ENCODE assay signal across 8 mouse cellular contexts in genomic region chr9:41579107-41580014, GRCm38 (mm10).
DNase-seq lines count a peak whose midpoint lies in the region; ATAC-seq and TF ChIP-seq lines count a peak whose summit lies in the region.

No protein-coding gene starts in this region.

- ATAC-seq in embryonic facial prominence, embryonic 11.5 days (replicated peaks; ENCODE audit: insufficient number of reproducible peaks, low FRiP score, low TSS enrichment, low read depth) = peak; percentile 79
- peak; percentile 78 for ATAC-seq in midbrain, embryonic 13.5 days
- ATAC-seq in stomach, postnatal 0 days (ENCODE audit: low FRiP score, low TSS enrichment) = peak; percentile 60; the same call in 1 of the 2 replicates
- ATAC-seq in inflammation-experienced regulatory T-cells, adult 6 months = no peak

- WGBS in embryonic facial prominence, embryonic 11.5 days = 25% methylated on average over 13 of the region's 13 CpGs
- 30% methylated on average over 13 of the region's 13 CpGs for WGBS in heart, adult 2 months
- 11% methylated on average over 13 of the region's 13 CpGs for WGBS in midbrain, embryonic 13.5 days
- WGBS in stomach, postnatal 0 days = 25% methylated on average over 12 of the region's 13 CpGs

- H3K27me3 ChIP-seq in embryonic facial prominence, embryonic 11.5 days (ENCODE audit: control insufficient read depth, insufficient read depth, low read length) = no peaks in the 10 kb centered on the region
- no peaks in the 10 kb centered on the region for H3K27me3 ChIP-seq in heart, adult 2 months (ENCODE audit: control insufficient read depth, insufficient read depth, low read length)
- no peaks in the 10 kb centered on the region for H3K27me3 ChIP-seq in midbrain, embryonic 13.5 days
- no peaks in the 10 kb centered on the region for H3K27me3 ChIP-seq in stomach, postnatal 0 days (ENCODE audit: control insufficient read depth, insufficient read depth, low read length)

- DNase-seq in adrenal gland, postnatal 10 days = peak; percentile 68
- DNase-seq in embryonic facial prominence, embryonic 11.5 days (ENCODE audit: low spot score) = peak; percentile 91
- peak; percentile 51 to 71 for DNase-seq in heart, adult 2 months
- peak; percentile 31 for DNase-seq in kidney, adult 18-20 months
- DNase-seq in left cerebral cortex, postnatal 25 days (ENCODE audit: low spot score in 2 of 2) = peak; percentile 78 to 89
- peak; percentile 42 for DNase-seq in stomach, postnatal 0 days (ENCODE audit: low spot score)

- H3K4me2 ChIP-seq in embryonic facial prominence, embryonic 11.5 days (ENCODE audit: low read depth, low read length) = peak overlapping the region; percentile 36
- H3K4me2 ChIP-seq in midbrain, embryonic 13.5 days (replicated peaks) = peak overlapping the region; percentile 69
- H3K4me2 ChIP-seq in stomach, postnatal 0 days (replicated peaks; ENCODE audit: low read depth) = peak overlapping the region; percentile 48

- TF ChIP-seq CTCF in heart, adult 2 months (IDR thresholded peaks at IDR 0.05) = peak; percentile 73
- peak; percentile 78 for TF ChIP-seq CTCF in stomach, postnatal 0 days (IDR thresholded peaks at IDR 0.05; ENCODE audit: low read depth)

- no peaks in the 10 kb centered on the region for H3K4me1 ChIP-seq in embryonic facial prominence, embryonic 11.5 days (ENCODE audit: control insufficient read depth, insufficient read depth, low read length)
- no peaks in the 10 kb centered on the region for H3K4me1 ChIP-seq in heart, adult 2 months (ENCODE audit: control insufficient read depth, insufficient read depth, low read length)
- H3K4me1 ChIP-seq in midbrain, embryonic 13.5 days (replicated peaks) = peaks cover 41% of the 10 kb centered on the region
- no peaks in the 10 kb centered on the region for H3K4me1 ChIP-seq in stomach, postnatal 0 days (replicated peaks; ENCODE audit: control insufficient read depth, insufficient read depth)

- H3K79me2 ChIP-seq in heart, adult 2 months (replicated peaks; ENCODE audit: control insufficient read depth, insufficient read depth, low read length) = no peaks in the 10 kb centered on the region

- no peaks in the 10 kb centered on the region for H3K9me3 ChIP-seq in embryonic facial prominence, embryonic 11.5 days (replicated peaks; ENCODE audit: control insufficient read depth, low read length)
- H3K9me3 ChIP-seq in midbrain, embryonic 13.5 days = no peaks in the 10 kb centered on the region
- no peaks in the 10 kb centered on the region for H3K9me3 ChIP-seq in stomach, postnatal 0 days (ENCODE audit: control insufficient read depth, low read length)

- H3K36me3 ChIP-seq in embryonic facial prominence, embryonic 11.5 days (replicated peaks; ENCODE audit: control insufficient read depth, insufficient read depth, low read depth, low read length) = no peaks in the 10 kb centered on the region
- no peaks in the 10 kb centered on the region for H3K36me3 ChIP-seq in heart, adult 2 months (ENCODE audit: control insufficient read depth, insufficient read depth, low read length)
- no peaks in the 10 kb centered on the region for H3K36me3 ChIP-seq in midbrain, embryonic 13.5 days
- H3K36me3 ChIP-seq in stomach, postnatal 0 days (ENCODE audit: control insufficient read depth, insufficient read depth, low read length) = no peaks in the 10 kb centered on the region

- peak overlapping the region; percentile 98 for H3K27ac ChIP-seq in embryonic facial prominence, embryonic 11.5 days (replicated peaks; ENCODE audit: low read depth, low read length)
- peak overlapping the region; percentile 73 for H3K27ac ChIP-seq in heart, adult 2 months
- peak overlapping the region; percentile 99 for H3K27ac ChIP-seq in midbrain, embryonic 13.5 days
- peak overlapping the region; percentile 80 for H3K27ac ChIP-seq in stomach, postnatal 0 days (replicated peaks)

- intact Hi-C loops in heart, adult 2 months (cut with DNase I) = loop anchor here (1.0 to 5.0 kb wide), 3 partner anchors 105 to 372 kb away; no protein-coding TSS in a partner anchor
- intact Hi-C loops in left cerebral cortex, postnatal 25 days (cut with DNase I) = loop anchor here (1.0 to 5.0 kb wide), 6 partner anchors 105 to 371 kb away; no protein-coding TSS in a partner anchor

- peak; percentile 18; the same call in 1 of the 2 replicates for TF ChIP-seq POLR2A in heart, adult 2 months (IDR thresholded peaks at IDR 0.05; ENCODE audit: insufficient read depth, low read depth, low read length)

- H3K4me3 ChIP-seq in embryonic facial prominence, embryonic 11.5 days (ENCODE audit: low read depth, low read length) = peak overlapping the region; percentile 79
- H3K4me3 ChIP-seq in heart, adult 2 months = peak overlapping the region; percentile 40
- H3K4me3 ChIP-seq in midbrain, embryonic 13.5 days (replicated peaks) = peak overlapping the region; percentile 67
- peak overlapping the region; percentile 47 for H3K4me3 ChIP-seq in stomach, postnatal 0 days (ENCODE audit: low read depth, low read length)

- TF ChIP-seq EP300 in heart, adult 2 months (IDR thresholded peaks at IDR 0.05; ENCODE audit: insufficient read depth, low read depth, low read length) = no peak
- TF ChIP-seq EP300 in stomach, postnatal 0 days (optimal IDR thresholded peaks at IDR 0.05) = no peak

- peak overlapping the region; percentile 98 for H3K9ac ChIP-seq in embryonic facial prominence, embryonic 11.5 days (replicated peaks; ENCODE audit: low read length)
- peak overlapping the region; percentile 64; the same call in 1 of the 2 replicates for H3K9ac ChIP-seq in heart, adult 2 months (ENCODE audit: low read depth, low read length)
- peak overlapping the region; percentile 96 for H3K9ac ChIP-seq in midbrain, embryonic 13.5 days (replicated peaks)
- peak overlapping the region; percentile 71 for H3K9ac ChIP-seq in stomach, postnatal 0 days (ENCODE audit: low read length)

Comparison
In these comparisons a context has a peak if more than half of its experiments do, and no peak if none do; other contexts are left out.
1. DNase-seq: peak in every context shown above with its lines; median percentile 91 in embryonic facial prominence, embryonic 11.5 days; 84 in left cerebral cortex, postnatal 25 days; 68 in adrenal gland, postnatal 10 days; 61 in heart, adult 2 months; 42 in stomach, postnatal 0 days; 31 in kidney, adult 18-20 months.